ENCODE assay signal across 8 mouse cellular contexts in the genomic region with DNA sequence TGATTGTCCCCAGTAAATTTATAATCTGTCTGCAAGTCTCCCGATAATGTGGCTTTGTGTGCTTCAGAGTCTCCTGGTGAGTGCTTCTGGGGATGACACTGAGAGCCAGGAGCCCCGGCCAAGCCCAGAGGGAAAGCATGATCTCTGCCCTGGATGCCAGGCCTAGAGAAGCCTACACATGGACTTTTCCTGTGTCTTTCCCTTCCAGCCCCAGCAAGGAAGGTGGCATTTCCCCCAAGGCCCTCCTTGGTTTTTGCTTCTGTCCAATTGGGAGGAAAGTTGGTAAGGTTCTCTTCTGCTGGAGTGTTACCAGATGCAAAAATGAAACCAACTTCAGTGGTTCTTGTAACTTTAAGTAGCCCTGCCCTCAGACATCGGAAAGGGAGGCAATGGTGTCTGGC. TPM values are rescaled to one million over a fixed set of nuclear protein-coding genes. Genes with fewer than 3 reads are reported as not detected.
DNase-seq lines count a peak whose midpoint lies in the region; ATAC-seq lines count a peak whose summit lies in the region.

No protein-coding gene starts in this region.

- H3K27me3 ChIP-seq in limb, embryonic 13.5 days = no peaks in the 10 kb centered on the region
- H3K27me3 ChIP-seq in stomach, embryonic 15.5 days (replicated peaks) = no peaks in the 10 kb centered on the region

- H3K36me3 ChIP-seq in limb, embryonic 13.5 days = no peaks in the 10 kb centered on the region
- no peaks in the 10 kb centered on the region for H3K36me3 ChIP-seq in stomach, embryonic 15.5 days

- no peaks in the 10 kb centered on the region for H3K9me3 ChIP-seq in limb, embryonic 13.5 days
- H3K9me3 ChIP-seq in stomach, embryonic 15.5 days = no peaks in the 10 kb centered on the region

- 45% methylated on average over 3 of the region's 3 CpGs for WGBS in limb, embryonic 13.5 days
- WGBS in stomach, embryonic 15.5 days = 53% methylated on average over 3 of the region's 3 CpGs

- no peak overlapping the region for H3K27ac ChIP-seq in limb, embryonic 13.5 days
- H3K27ac ChIP-seq in stomach, embryonic 15.5 days = no peak overlapping the region

- no peak for ATAC-seq in limb, embryonic 13.5 days (ENCODE audit: low FRiP score, low read depth)
- ATAC-seq in stomach, embryonic 15.5 days (ENCODE audit: insufficient read depth, low FRiP score, low read depth) = no peak

- peak overlapping the region; percentile 97 for H3K4me2 ChIP-seq in limb, embryonic 13.5 days (replicated peaks)
- peak overlapping the region; percentile 97 for H3K4me2 ChIP-seq in stomach, embryonic 15.5 days

- peak; percentile 23 to 29 for DNase-seq in layer of hippocampus, adult 8-10 months (ENCODE audit: low spot score in 2 of 2)
- no peak for DNase-seq in layer of hippocampus, postnatal 25 days (ENCODE audit: extremely low spot score in 1 of 2, low spot score in 1 of 2)
- peak; percentile 32 to 45 for DNase-seq in cerebellum, postnatal 10 days
- peak; percentile 57 to 59 for DNase-seq in heart, adult 9 months (ENCODE audit: low spot score in 2 of 2)
- no peak for DNase-seq in left cerebral cortex, adult 11 months (ENCODE audit: low spot score)
- DNase-seq in ovary, postnatal 14 days (ENCODE audit: low spot score) = no peak

- peak overlapping the region; percentile 43; the same call in 1 of the 2 replicates for H3K9ac ChIP-seq in limb, embryonic 13.5 days
- no peak overlapping the region for H3K9ac ChIP-seq in stomach, embryonic 15.5 days

- H3K4me1 ChIP-seq in limb, embryonic 13.5 days = peaks cover 52% of the 10 kb centered on the region
- peaks cover 45% of the 10 kb centered on the region for H3K4me1 ChIP-seq in stomach, embryonic 15.5 days

- H3K4me3 ChIP-seq in limb, embryonic 13.5 days = peak overlapping the region; percentile 60
- H3K4me3 ChIP-seq in stomach, embryonic 15.5 days (replicated peaks) = peak overlapping the region; percentile 0; the same call in 1 of the 2 replicates

RNA-seq across cellular contexts. Expression of gene Maml2, which starts 2.3 kb away (rescaled TPM):
- 10 to 100 TPM; 19.9 to 24.0 (median 21.4) TPM for total RNA-seq in layer of hippocampus, adult 8-10 months (2022)
- 10 to 100 TPM; 20.5 to 22.8 TPM for total RNA-seq in layer of hippocampus, postnatal 25 days (2021)
- 14.8 and 15.9 TPM in 2 replicates for polyA plus RNA-seq in limb, embryonic 13.5 days (2015; fragmentation: Nextera tagmentation; extraction: Ambion mirVana)
- 8.5 and 9.0 TPM in 2 replicates for polyA plus RNA-seq in stomach, embryonic 15.5 days (2015; fragmentation: Nextera tagmentation; extraction: Ambion mirVana)

RNA-seq across cellular contexts. Expression of gene Ccdc82, which starts 53.3 kb away (rescaled TPM):
- total RNA-seq in layer of hippocampus, adult 8-10 months (2022) = 10 to 100 TPM; 17.6 to 21.7 (median 18.5) TPM
- 10 to 100 TPM; 11.0 to 12.2 TPM for total RNA-seq in layer of hippocampus, postnatal 25 days (2021)
- 5.9 and 6.8 TPM in 2 replicates for polyA plus RNA-seq in limb, embryonic 13.5 days (2015; fragmentation: Nextera tagmentation; extraction: Ambion mirVana)
- polyA plus RNA-seq in stomach, embryonic 15.5 days (2015; fragmentation: Nextera tagmentation; extraction: Ambion mirVana) = 8.6 and 10.8 TPM in 2 replicates

RNA-seq across cellular contexts. Expression of gene Jrkl, which starts 54.4 kb away (rescaled TPM):
- 10 to 100 TPM in 1 of 4 experiments, 1 to 10 TPM in 3; 9.1 to 12.0 (median 9.6) TPM for total RNA-seq in layer of hippocampus, adult 8-10 months (2022)
- 1 to 10 TPM; 8.5 to 9.3 TPM for total RNA-seq in layer of hippocampus, postnatal 25 days (2021)
- polyA plus RNA-seq in limb, embryonic 13.5 days (2015; fragmentation: Nextera tagmentation; extraction: Ambion mirVana) = 10.3 and 10.6 TPM in 2 replicates
- 10.1 and 10.5 TPM in 2 replicates for polyA plus RNA-seq in stomach, embryonic 15.5 days (2015; fragmentation: Nextera tagmentation; extraction: Ambion mirVana)

Comparison
In these comparisons a context has a peak if more than half of its experiments do, and no peak if none do; other contexts are left out.
1. DNase-seq: peak in layer of hippocampus, adult 8-10 months (2 of 2), cerebellum, postnatal 10 days (2 of 2) and heart, adult 9 months (2 of 2); none in layer of hippocampus, postnatal 25 days (0 of 2), left cerebral cortex, adult 11 months (single experiment) and ovary, postnatal 14 days (single experiment).